Comparison of ENCODE assay signal across 11 mouse cellular contexts in genomic region chr9:40717182-40717874, GRCm38 (mm10). TPM values are rescaled to one million over a fixed set of nuclear protein-coding genes. Genes with fewer than 3 reads are reported as not detected.
A peak's percentile ranks its signal among the peaks of the same experiment; 100 is the strongest.
DNase-seq lines count a peak whose midpoint lies in the region; ATAC-seq and TF ChIP-seq lines count a peak whose summit lies in the region.
"Had no signal": no experiment of that assay in that cellular context is flagged by ENCODE, and none has a peak within 500 bp of the region (broad histone marks: within the 10 kb centered on the region; RNA-seq: fewer than 3 reads in every experiment).

No protein-coding gene starts in this region.

- H3K4me1 ChIP-seq in forebrain, embryonic 13.5 days, result peaks cover 11% of the 10 kb centered on the region; the same call in 1 of the 2 replicates

- no peaks in the 10 kb centered on the region for H3K36me3 ChIP-seq in forebrain, embryonic 13.5 days (ENCODE audit: poor library complexity, severe bottlenecking)

- no peak for ATAC-seq in forebrain, embryonic 13.5 days

- H3K9ac ChIP-seq in forebrain, embryonic 13.5 days, result no peak overlapping the region

- H3K9me3 ChIP-seq in forebrain, embryonic 13.5 days (replicated peaks), result no peaks in the 10 kb centered on the region

- H3K27me3 ChIP-seq in forebrain, embryonic 13.5 days, result no peaks in the 10 kb centered on the region

- H3K4me2 ChIP-seq in forebrain, embryonic 13.5 days, result no peak overlapping the region

- DNase-seq in cerebellum, adult 11 months, result peak; percentile 38
- no peak for DNase-seq in cerebellum, adult 8-10 months
- peak; percentile 59 for DNase-seq in cerebellum, adult 11-12 months
- peak; percentile 63 to 66 for DNase-seq in heart, postnatal 10 days
- DNase-seq in left cerebral cortex, adult 2 months (ENCODE audit: extremely low spot score in 1 of 2, low spot score in 2 of 2), result peak; percentile 33 to 59
- DNase-seq in c-Kit-positive CD71-positive TER-119-positive erythroid progenitor cells, embryonic 14.5 days (ENCODE audit: low spot score), result no peak
- no peak for DNase-seq in ovary, postnatal 10 days (ENCODE audit: low spot score)

- H3K4me3 ChIP-seq in left cerebral cortex, adult 2 months, result no peak overlapping the region
- no peak overlapping the region for H3K4me3 ChIP-seq in forebrain, embryonic 13.5 days

- H3K27ac ChIP-seq in left cerebral cortex, adult 2 months, result no peak overlapping the region
- no peak overlapping the region for H3K27ac ChIP-seq in forebrain, embryonic 13.5 days

- no peak; the same call in none of the 2 replicates for TF ChIP-seq CTCF in left cerebral cortex, adult 2 months (IDR thresholded peaks at IDR 0.05)

- 79% methylated on average over 18 of the region's 18 CpGs for WGBS in forebrain, embryonic 13.5 days

- intact Hi-C loops in heart, postnatal 10 days (cut with DNase I), result no loop called here
- intact Hi-C loops in left cerebral cortex, adult 2 months (cut with DNase I), result no loop called here

RNA-seq across cellular contexts. Expression of gene Clmp, which starts 31.6 kb away (rescaled TPM):
- total RNA-seq in heart, postnatal 10 days (2021), result 1 to 10 TPM; 4.8 to 7.8 TPM
- total RNA-seq in left cerebral cortex, adult 2 months (2021), result 10 to 100 TPM; 27.3 to 31.1 TPM
- 26.3 and 32.4 TPM in 2 replicates for polyA plus RNA-seq in forebrain, embryonic 13.5 days (2015; fragmentation: Nextera tagmentation; extraction: Ambion mirVana)

RNA-seq across cellular contexts. Expression of gene Gm21915, which starts 46.9 kb away (rescaled TPM):
- not detected for total RNA-seq in heart, postnatal 10 days (2021)
- total RNA-seq in left cerebral cortex, adult 2 months (2021), result not detected
- not detected in 2 replicates for polyA plus RNA-seq in forebrain, embryonic 13.5 days (2015; fragmentation: Nextera tagmentation; extraction: Ambion mirVana)
- polyA plus RNA-seq: brain, embryonic 14.5 days; large intestine, adult 2 months; neural tube, embryonic 11.5 days had no signal

Comparison
In these comparisons a context has a peak if more than half of its experiments do, and no peak if none do; other contexts are left out.
1. DNase-seq: peak in cerebellum, adult 11 months (single experiment), cerebellum, adult 11-12 months (single experiment), heart, postnatal 10 days (2 of 2) and left cerebral cortex, adult 2 months (2 of 2); none in cerebellum, adult 8-10 months (single experiment), c-Kit-positive CD71-positive TER-119-positive erythroid progenitor cells, embryonic 14.5 days (single experiment) and ovary, postnatal 10 days (single experiment).